Mouse (Mus musculus) testis, adult 2 months (tissue): ENCODE measurements around the gene Vsig10.

Source experiments
- CTCF ChIP-seq: fragments of 200-500 bp; IDR thresholded peaks from 2 replicates; pipeline ENCODE4 v1.5.1; 2012; ENCODE audit warnings: low read depth, mild to moderate bottlenecking, inconsistent platforms, low read length, moderate library complexity; ENCODE audit not compliant: control insufficient read depth, insufficient read depth, insufficient replicate concordance
- POLR2A ChIP-seq: fragments of 200-500 bp; IDR thresholded peaks from 2 replicates; pipeline ENCODE4 v1.6.1; 2012; ENCODE audit warnings: low read depth, mild to moderate bottlenecking, inconsistent platforms, low read length, moderate library complexity; ENCODE audit not compliant: control insufficient read depth

DNA sequence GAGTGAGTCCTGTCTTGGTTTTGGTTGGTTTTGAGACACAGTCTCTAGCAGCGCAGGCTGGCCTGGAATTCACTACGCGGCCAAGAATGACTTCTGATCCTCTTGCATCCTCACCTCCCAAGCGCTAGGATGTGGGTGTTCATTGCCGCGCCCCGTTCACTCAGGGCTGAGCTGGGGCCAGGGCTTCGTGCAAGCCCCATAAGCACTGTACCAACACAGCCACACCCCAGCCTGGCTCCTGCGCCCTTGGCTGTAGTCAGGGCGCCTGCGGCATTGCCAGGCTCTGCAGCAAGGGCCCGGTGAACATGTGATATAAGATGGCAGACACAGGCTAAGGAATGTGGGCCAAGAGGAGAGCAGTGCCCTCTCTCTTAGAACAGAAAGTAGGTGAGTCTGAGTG, 49.5 kb upstream of the Vsig10 start:
- no peak for TF ChIP-seq POLR2A
- TF ChIP-seq CTCF = no peak
